Mouse (Mus musculus): ENCODE results near the gene Rnf225. TPM values are rescaled to one million over a fixed set of nuclear protein-coding genes. Genes with fewer than 3 reads are reported as not detected.

Rnf225 gene
- polyA plus RNA-seq, 1 experiment from 2014 or later: 0.29 TPM

- Histone ChIP-seq H3K4me1 (replicated peaks; ENCODE audit: insufficient read depth, low read length) (peaks cover 4% of the 10 kb centered on the region; the same call in 1 of the 2 replicates), H3K9me3 (replicated peaks; ENCODE audit: low read length) (no peaks in the 10 kb centered on the region), H3K9ac (ENCODE audit: low read depth, low read length) (no peak overlapping the region), H3K36me3 (ENCODE audit: insufficient read depth, low read length) (no peaks in the 10 kb centered on the region), H3K4me2 (ENCODE audit: low read length) (no peak overlapping the region), H3K27ac (no peak overlapping the region), H3K27me3 (ENCODE audit: insufficient read depth, low read length) (no peaks in the 10 kb centered on the region), H3K4me3 (replicated peaks; ENCODE audit: low read depth, low read length) (no peak overlapping the region)
- DNase-seq (ENCODE audit: low spot score): no peak
- 74% methylated on average over 4 of the region's 4 CpGs for WGBS
- no peak for TF ChIP-seq CTCF (IDR thresholded peaks at IDR 0.05; ENCODE audit: low read depth)
- no peak for ATAC-seq (replicated peaks; ENCODE audit: low FRiP score, low read depth)
These were observed 31.7 kb downstream of the Rnf225 start for GRCm38 (mm10) chr7:12958948-12959347.

- WGBS: 25% methylated on average over 4 of the region's 4 CpGs
- no peak for ATAC-seq (replicated peaks; ENCODE audit: low FRiP score, low read depth)
- H3K9me3 ChIP-seq (replicated peaks; ENCODE audit: low read length): no peaks in the 10 kb centered on the region
These were observed 32.5 kb downstream of the Rnf225 start for GRCm38 (mm10) chr7:12959718-12960117.

GRCm38 (mm10) chr7:12961511-12962141 is 34.4 kb downstream of the Rnf225 start:
- peak overlapping the region; percentile 53 for H3K4me3 ChIP-seq (replicated peaks; ENCODE audit: low read depth, low read length)
- peak overlapping the region; percentile 81 for H3K4me2 ChIP-seq (ENCODE audit: low read length)
- no peaks in the 10 kb centered on the region for H3K36me3 ChIP-seq (ENCODE audit: insufficient read depth, low read length)
- H3K9ac ChIP-seq (ENCODE audit: low read depth, low read length): peak overlapping the region; percentile 60
- WGBS: 2% methylated on average over 29 of the region's 29 CpGs
- H3K27ac ChIP-seq: peak overlapping the region; percentile 85
- no peak for TF ChIP-seq CTCF (IDR thresholded peaks at IDR 0.05; ENCODE audit: low read depth)
- DNase-seq (ENCODE audit: low spot score): peak; percentile 93
- no peaks in the 10 kb centered on the region for H3K27me3 ChIP-seq (ENCODE audit: insufficient read depth, low read length)
- no peaks in the 10 kb centered on the region for H3K9me3 ChIP-seq (replicated peaks; ENCODE audit: low read length)
- ATAC-seq (replicated peaks; ENCODE audit: low FRiP score, low read depth): peak; percentile 61
- H3K4me1 ChIP-seq (replicated peaks; ENCODE audit: insufficient read depth, low read length): peaks cover 12% of the 10 kb centered on the region

More at GRCm38 (mm10) chr7:12959718-12960117, 32.5 kb downstream of the Rnf225 start:
- H3K27ac ChIP-seq: no peak overlapping the region
- no peak overlapping the region for H3K4me2 ChIP-seq (ENCODE audit: low read length)
- peaks cover 4% of the 10 kb centered on the region for H3K4me1 ChIP-seq (replicated peaks; ENCODE audit: insufficient read depth, low read length)
- TF ChIP-seq CTCF (IDR thresholded peaks at IDR 0.05; ENCODE audit: low read depth): no peak
- no peaks in the 10 kb centered on the region for H3K27me3 ChIP-seq (ENCODE audit: insufficient read depth, low read length)
- DNase-seq (ENCODE audit: low spot score): no peak
- no peaks in the 10 kb centered on the region for H3K36me3 ChIP-seq (ENCODE audit: insufficient read depth, low read length)
- no peak overlapping the region for H3K9ac ChIP-seq (ENCODE audit: low read depth, low read length)
- H3K4me3 ChIP-seq (replicated peaks; ENCODE audit: low read depth, low read length): no peak overlapping the region

- peak within 1 kb of the TSS; percentile 99 for H3K4me2 ChIP-seq (ENCODE audit: low read length)
- peak; percentile 90 for ATAC-seq (replicated peaks; ENCODE audit: low FRiP score, low read depth)
- H3K27ac ChIP-seq: peak within 1 kb of the TSS; percentile 87
- no peaks in the 10 kb centered on the region for H3K27me3 ChIP-seq (ENCODE audit: insufficient read depth, low read length)
- H3K4me3 ChIP-seq (replicated peaks; ENCODE audit: low read depth, low read length): peak within 1 kb of the TSS; percentile 92
- peak; percentile 90 for DNase-seq (ENCODE audit: low spot score)
- peaks cover 17% of the 10 kb centered on the region for H3K4me1 ChIP-seq (replicated peaks; ENCODE audit: insufficient read depth, low read length)
- peak within 1 kb of the TSS; percentile 88 for H3K9ac ChIP-seq (ENCODE audit: low read depth, low read length)
- no peaks in the 10 kb centered on the region for H3K9me3 ChIP-seq (replicated peaks; ENCODE audit: low read length)
- peaks cover 5% of the 10 kb centered on the region; the same call in 1 of the 2 replicates for H3K36me3 ChIP-seq (ENCODE audit: insufficient read depth, low read length)
- under 1% methylated on average over 23 of the region's 23 CpGs for WGBS
- no peak for TF ChIP-seq CTCF (IDR thresholded peaks at IDR 0.05; ENCODE audit: low read depth)
These were observed 38.5 kb downstream of the Rnf225 start, which contains the start of gene Zfp324 for GRCm38 (mm10) chr7:12965678-12966091. Gene Zfp324 (plus strand): TSS chr7:12965838.

- no peaks in the 10 kb centered on the region for H3K27me3 ChIP-seq (ENCODE audit: insufficient read depth, low read length)
- WGBS: under 1% methylated on average over 29 of the region's 29 CpGs
- H3K9ac ChIP-seq (ENCODE audit: low read depth, low read length): peak overlapping the region; percentile 88
- TF ChIP-seq CTCF (IDR thresholded peaks at IDR 0.05; ENCODE audit: low read depth): no peak
- DNase-seq (ENCODE audit: low spot score) (peak; percentile 29), ATAC-seq (replicated peaks; ENCODE audit: low FRiP score, low read depth) (peak; percentile 59)
- H3K36me3 ChIP-seq (ENCODE audit: insufficient read depth, low read length): peaks cover 11% of the 10 kb centered on the region
- H3K27ac ChIP-seq: peak overlapping the region; percentile 87
- H3K4me2 ChIP-seq (ENCODE audit: low read length): peak overlapping the region; percentile 99
- no peaks in the 10 kb centered on the region for H3K9me3 ChIP-seq (replicated peaks; ENCODE audit: low read length)
- H3K4me3 ChIP-seq (replicated peaks; ENCODE audit: low read depth, low read length): peak overlapping the region; percentile 92
- peaks cover 13% of the 10 kb centered on the region for H3K4me1 ChIP-seq (replicated peaks; ENCODE audit: insufficient read depth, low read length)
These were observed 39.1 kb downstream of the Rnf225 start for GRCm38 (mm10) chr7:12966104-12966845.

- no peak overlapping the region for H3K27ac ChIP-seq
- ATAC-seq (replicated peaks; ENCODE audit: low FRiP score, low read depth) (no peak), DNase-seq (ENCODE audit: low spot score) (no peak)
- H3K36me3 ChIP-seq (ENCODE audit: insufficient read depth, low read length): peaks cover 24% of the 10 kb centered on the region
- H3K4me2 ChIP-seq (ENCODE audit: low read length): no peak overlapping the region
- H3K4me3 ChIP-seq (replicated peaks; ENCODE audit: low read depth, low read length): no peak overlapping the region
- 0 out of 2 replicates have a peak, but pooled peaks cover 5% of the 10 kb centered on the region for H3K4me1 ChIP-seq (replicated peaks; ENCODE audit: insufficient read depth, low read length)
- 97% methylated on average over 25 of the region's 25 CpGs for WGBS
- TF ChIP-seq CTCF (IDR thresholded peaks at IDR 0.05; ENCODE audit: low read depth): no peak
- H3K9ac ChIP-seq (ENCODE audit: low read depth, low read length): no peak overlapping the region
- no peaks in the 10 kb centered on the region for H3K9me3 ChIP-seq (replicated peaks; ENCODE audit: low read length)
- no peaks in the 10 kb centered on the region for H3K27me3 ChIP-seq (ENCODE audit: insufficient read depth, low read length)
These were observed 43.7 kb downstream of the Rnf225 start for GRCm38 (mm10) chr7:12970906-12971305.
